Mouse (Mus musculus): ENCODE measurements around the gene Ptpra.
"Not testable (repeated sequence)": the region's sequence is repeated elsewhere in the genome, so short reads cannot be mapped to it uniquely, and the experiment has no call there.

The Ptpra gene

GRCm38 (mm10) chr2:130563212-130564055, 113.4 kb downstream of the Ptpra start, which contains the start of gene Mrps26:
TSS of gene Mrps26 (plus strand) at chr2:130563742.
- POLR2A ChIA-PET = interaction anchor here in 3 of 4 experiments (0.6 to 3.3 kb wide), 68 partner anchors 9 to 646 kb away, joined by 3 to 24 read pairs (median 4); partner anchors contain the start of genes Pced1a (in 3 of the 3), Vps16 (in 3 of the 3), Ddrgk1 (in 2 of the 3) and Slc4a11 (in 2 of the 3)
- CTCF ChIA-PET = interaction anchor here (0.6 to 1.9 kb wide), 39 partner anchors 12 to 647 kb away, joined by 3 to 12 read pairs (median 3); partner anchors contain the start of genes Ddrgk1 (in 1 of the 4), Fastkd5 (in 1 of the 4), Itpa (in 1 of the 4) and Pced1a (in 1 of the 4)

DNA sequence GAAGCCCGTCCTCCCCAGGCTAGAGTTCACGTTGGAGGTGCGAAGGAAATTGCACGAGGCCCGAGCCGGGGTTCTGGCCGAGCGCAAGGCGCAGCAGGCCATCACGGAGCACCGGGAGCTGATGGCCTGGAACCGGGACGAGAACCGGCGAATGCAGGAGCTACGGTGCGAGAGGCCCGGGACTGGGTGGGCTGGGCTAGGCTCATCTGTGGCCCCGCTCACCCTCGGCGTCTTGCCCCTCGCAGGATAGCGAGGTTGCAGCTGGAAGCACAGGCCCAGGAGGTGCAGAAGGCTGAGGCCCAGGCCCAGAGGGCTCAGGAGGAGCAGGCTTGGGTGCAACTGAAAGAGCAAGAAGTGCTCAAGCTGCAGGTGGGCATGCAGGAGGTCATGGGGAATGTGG, 114.0 kb downstream of the Ptpra start:
- ChIA-PET CTCF (interaction anchor here in 3 of 4 experiments (0.6 to 1.9 kb wide), 28 partner anchors 11 to 646 kb away, joined by 3 to 10 read pairs (median 4); partner anchors contain the start of genes Ddrgk1 (in 1 of the 3), Fastkd5 (in 1 of the 3), Itpa (in 1 of the 3) and Pced1a (in 1 of the 3)), POLR2A (interaction anchor here in 3 of 4 experiments (0.6 to 3.3 kb wide), 47 partner anchors 8 to 596 kb away, joined by 3 to 24 read pairs (median 4); partner anchors contain the start of genes Pced1a (in 3 of the 3), Vps16 (in 3 of the 3), Ddrgk1 (in 2 of the 3) and Slc4a11 (in 2 of the 3))

DNA sequence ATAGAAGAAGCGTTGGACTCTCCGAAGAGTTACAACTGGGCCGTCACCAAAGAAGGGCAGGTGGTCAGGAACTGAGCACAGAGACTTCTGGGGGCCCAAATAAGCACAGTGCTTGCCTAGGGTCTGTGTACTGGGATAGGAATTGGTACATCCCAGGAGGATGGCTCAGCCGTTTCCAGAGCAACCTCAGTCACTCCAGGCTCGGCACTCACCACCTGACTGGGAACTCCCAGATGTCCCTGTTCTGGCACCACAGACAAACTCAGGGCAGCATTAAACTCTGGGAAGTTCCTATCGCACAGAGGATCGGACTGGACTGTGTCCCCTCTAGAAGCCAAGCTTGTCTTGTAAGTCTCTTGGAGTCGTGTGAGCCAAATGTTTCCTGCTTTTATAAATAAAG, 114.9 kb downstream of the Ptpra start:
- ChIA-PET CTCF (no interaction called here), POLR2A (interaction anchor here in 2 of 4 experiments (0.7 to 3.3 kb wide), 3 partner anchors 15 to 299 kb away, joined by 3 to 16 read pairs (median 3); no protein-coding TSS in a partner anchor)

DNA sequence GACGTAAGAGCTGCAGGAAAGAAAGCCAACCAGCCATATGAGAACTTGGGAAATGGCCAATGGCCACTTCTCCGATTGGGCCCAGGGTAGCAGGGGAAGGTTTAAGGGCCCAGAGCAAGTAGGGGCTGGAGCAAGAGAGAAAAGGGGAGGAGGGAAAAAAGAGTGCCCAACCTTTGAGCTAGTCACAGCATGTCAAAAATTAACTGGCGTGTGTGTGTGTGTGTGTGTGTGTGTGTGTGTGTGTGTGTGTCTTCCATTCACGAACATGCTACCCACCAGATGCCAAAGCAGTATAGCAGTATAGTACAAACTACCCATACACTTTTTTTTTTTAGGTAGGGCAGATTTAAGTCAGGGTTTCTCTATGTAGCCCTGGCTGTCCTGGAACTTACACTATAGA, 118.8 kb downstream of the Ptpra start:
- ChIA-PET CTCF (no interaction called here), POLR2A (interaction anchor here in 2 of 4 experiments (0.6 to 1.3 kb wide), 2 partner anchors 11 to 175 kb away, joined by 3 to 4 read pairs; no protein-coding TSS in a partner anchor)

DNA sequence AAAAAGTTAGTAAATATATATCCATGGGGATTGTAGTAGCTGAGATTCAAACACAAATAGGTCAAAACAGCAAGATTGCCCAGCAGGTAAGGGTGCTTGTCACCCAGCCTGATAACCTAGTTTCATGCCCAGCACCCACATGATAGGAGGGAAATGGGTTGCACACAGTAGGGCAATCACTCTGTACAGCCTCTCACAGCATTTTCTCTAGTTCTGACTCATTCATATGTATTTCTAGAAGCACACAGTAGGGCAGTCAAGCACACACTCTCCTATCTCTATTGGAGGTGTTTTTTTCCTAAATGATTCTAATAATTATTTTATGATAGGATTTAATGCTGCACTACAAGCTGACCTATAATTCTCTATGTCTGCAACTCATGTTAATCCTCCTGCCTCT, 119.8 kb downstream of the Ptpra start:
- ChIA-PET CTCF (no interaction called here), POLR2A (interaction anchor here in 2 of 4 experiments (0.7 to 1.3 kb wide), 2 partner anchors 10 to 131 kb away, joined by 3 read pairs; no protein-coding TSS in a partner anchor)

DNA sequence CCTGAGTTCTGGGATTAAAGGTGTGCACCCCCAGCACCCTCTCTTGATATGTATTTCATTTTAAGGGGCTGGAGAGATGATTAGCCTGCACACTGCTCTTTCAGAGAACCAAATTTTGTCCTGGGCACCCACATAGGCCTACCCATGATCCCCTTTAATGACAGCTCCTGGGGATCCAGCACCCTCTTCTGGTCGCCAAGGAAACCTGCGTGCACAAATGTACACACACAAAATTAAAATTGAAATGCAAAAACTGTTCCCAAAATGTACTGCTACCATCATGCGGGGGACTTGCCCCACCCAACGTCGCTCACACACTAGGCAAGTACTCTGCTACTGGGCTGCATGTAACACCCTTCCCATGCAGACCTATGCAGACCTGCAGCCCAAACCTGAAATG, 124.9 kb downstream of the Ptpra start:
- POLR2A ChIA-PET = interaction anchor here in 2 of 4 experiments (0.6 to 1.0 kb wide), 2 partner anchors 89 to 526 kb away, joined by 3 to 4 read pairs; partner anchors contain the start of gene Ddrgk1 (in 1 of the 2)
- CTCF ChIA-PET = interaction anchor here in 1 of 4 experiments (1.0 to 1.2 kb wide), 2 partner anchors 11 to 12 kb away, joined by 3 read pairs; partner anchors contain the start of gene Mrps26

DNA sequence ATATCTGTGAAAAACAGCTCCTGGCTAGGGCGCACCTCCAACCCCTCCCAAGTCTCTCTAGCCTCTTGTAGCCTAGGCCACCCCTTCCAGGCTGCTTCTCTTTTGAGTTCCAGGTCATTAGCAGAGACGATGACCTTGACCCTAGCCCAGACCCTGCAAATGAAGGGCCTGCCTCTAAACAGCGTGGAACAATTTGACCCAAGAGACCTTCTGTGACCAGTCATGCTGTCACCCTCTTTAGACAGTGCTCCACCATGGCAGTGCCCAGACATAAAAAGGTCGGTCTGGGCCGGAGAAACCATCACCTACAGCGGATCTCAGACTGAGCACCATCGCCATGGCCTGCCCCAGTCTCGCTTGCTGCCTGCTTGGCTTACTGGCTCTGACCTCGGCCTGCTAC, 125.8 kb downstream of the Ptpra start, which contains the start of gene Oxt:
TSS of gene Oxt (plus strand) at position 301 of the 400 bp plus-strand sequence.
- CTCF ChIA-PET = interaction anchor here in 1 of 4 experiments (1.1 kb wide), 1 partner anchor 21 kb away, joined by 3 read pairs; no protein-coding TSS in a partner anchor
- POLR2A ChIA-PET = interaction anchor here in 1 of 4 experiments (0.9 to 1.0 kb wide), 3 partner anchors 8 to 88 kb away, joined by 3 read pairs; partner anchors contain the start of genes Ddrgk1 and Mrps26

DNA sequence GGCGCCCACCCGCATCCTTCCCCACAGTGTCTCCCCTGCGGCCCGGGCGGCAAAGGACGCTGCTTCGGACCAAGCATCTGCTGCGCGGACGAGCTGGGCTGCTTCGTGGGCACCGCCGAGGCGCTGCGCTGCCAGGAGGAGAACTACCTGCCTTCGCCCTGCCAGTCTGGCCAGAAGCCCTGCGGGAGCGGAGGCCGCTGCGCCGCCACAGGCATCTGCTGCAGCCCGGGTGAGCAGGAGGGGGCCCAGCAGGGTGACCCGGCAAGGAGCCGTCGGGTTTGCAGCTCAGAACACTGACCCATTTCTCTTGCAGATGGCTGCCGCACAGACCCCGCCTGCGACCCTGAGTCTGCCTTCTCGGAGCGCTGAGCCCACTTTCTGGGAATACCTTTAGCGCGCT, 126.5 kb downstream of the Ptpra start:
- POLR2A ChIA-PET = interaction anchor here in 1 of 4 experiments (1.0 to 1.5 kb wide), 2 partner anchors 8 to 21 kb away, joined by 3 read pairs; no protein-coding TSS in a partner anchor
- CTCF ChIA-PET = not testable (repeated sequence)

DNA sequence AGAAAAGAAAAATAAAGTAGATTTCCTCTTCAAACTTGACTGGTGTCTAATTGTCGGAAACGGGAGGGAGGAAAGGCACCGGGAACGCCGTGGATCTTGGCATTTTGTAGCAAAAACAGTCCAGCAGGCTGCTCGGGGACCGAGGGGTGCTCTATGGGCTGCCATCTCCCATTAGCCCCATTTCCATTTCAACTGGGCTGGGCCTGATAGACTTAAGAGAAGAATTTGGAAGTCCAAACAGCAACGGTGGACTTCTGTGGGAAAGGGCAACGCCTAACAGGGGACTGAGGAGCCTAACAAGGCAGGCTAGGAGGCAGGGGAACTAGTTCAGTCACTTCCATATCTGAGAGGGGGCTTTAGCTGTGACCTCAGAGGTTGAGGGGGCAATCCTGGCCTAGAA, 126.9 kb downstream of the Ptpra start:
- POLR2A ChIA-PET = interaction anchor here in 3 of 4 experiments (0.6 to 1.5 kb wide), 7 partner anchors 9 to 316 kb away, joined by 3 to 9 read pairs (median 5); partner anchors contain the start of genes Mrps26 (in 2 of the 3) and Ddrgk1 (in 1 of the 3)
- CTCF ChIA-PET = interaction anchor here in 2 of 4 experiments (0.6 to 0.9 kb wide), 2 partner anchors 165 to 190 kb away, joined by 3 to 6 read pairs; no protein-coding TSS in a partner anchor

- CTCF ChIA-PET = interaction anchor here in 2 of 4 experiments (0.6 to 0.9 kb wide), 3 partner anchors 14 to 190 kb away, joined by 3 to 6 read pairs (median 6); partner anchors contain the start of gene Mrps26 (in 1 of the 2)
- POLR2A ChIA-PET = interaction anchor here in 3 of 4 experiments (0.6 to 1.5 kb wide), 8 partner anchors 8 to 1183 kb away, joined by 3 to 9 read pairs (median 5); partner anchors contain the start of genes Mrps26 (in 2 of the 3) and Ddrgk1 (in 1 of the 3)
Observed at GRCm38 (mm10) chr2:130577632-130578031, 127.6 kb downstream of the Ptpra start.

- ChIA-PET POLR2A (interaction anchor here in 3 of 4 experiments (0.7 to 1.4 kb wide), 6 partner anchors 14 to 1183 kb away, joined by 3 to 6 read pairs (median 5); partner anchors contain the start of genes Mrps26 (in 2 of the 3) and Ddrgk1 (in 1 of the 3)), CTCF (interaction anchor here in 1 of 4 experiments (0.9 kb wide), 1 partner anchor 15 kb away, joined by 6 read pairs; the partner anchor contains the start of gene Mrps26)
Observed at GRCm38 (mm10) chr2:130578148-130578547, 128.1 kb downstream of the Ptpra start.

DNA sequence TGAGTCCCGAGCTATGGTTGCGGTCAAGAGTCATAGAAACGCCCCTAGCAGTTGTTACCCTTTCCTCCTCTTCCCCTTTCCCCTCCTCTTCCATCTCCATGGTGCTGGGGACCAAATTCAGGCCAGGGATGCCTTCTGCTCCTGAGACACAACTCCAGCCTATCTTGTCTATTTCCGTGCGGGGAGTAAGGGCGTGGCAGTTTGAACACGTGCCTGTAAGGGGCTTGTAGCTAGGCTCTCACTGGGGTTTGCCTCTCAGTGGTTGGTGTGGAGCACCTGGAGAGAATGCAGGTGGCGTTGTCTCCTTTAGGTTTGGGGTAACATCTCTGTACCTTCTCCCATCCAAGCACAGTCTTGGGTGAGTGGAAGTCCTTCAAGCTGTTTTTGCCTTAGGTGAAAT, 129.7 kb downstream of the Ptpra start:
- POLR2A ChIA-PET = interaction anchor here in 2 of 4 experiments (0.8 to 3.0 kb wide), 9 partner anchors 10 to 84 kb away, joined by 3 to 16 read pairs (median 4); partner anchors contain the start of genes Mrps26 (in 2 of the 2) and Ddrgk1 (in 1 of the 2)
- CTCF ChIA-PET = interaction anchor here in 2 of 4 experiments (1.0 to 2.4 kb wide), 4 partner anchors 16 to 22 kb away, joined by 3 to 8 read pairs (median 7); partner anchors contain the start of gene Mrps26 (in 1 of the 2)

- ChIA-PET POLR2A (interaction anchor here in 3 of 4 experiments (0.7 to 3.0 kb wide), 7 partner anchors 17 to 117 kb away, joined by 3 to 16 read pairs (median 4); partner anchors contain the start of genes Ddrgk1 (in 2 of the 3), Mrps26 (in 2 of the 3), Itpa (in 1 of the 3) and Slc4a11 (in 1 of the 3)), CTCF (interaction anchor here in 2 of 4 experiments (1.2 to 2.4 kb wide), 4 partner anchors 16 to 139 kb away, joined by 3 to 8 read pairs (median 7); partner anchors contain the start of gene Mrps26 (in 1 of the 2))
Observed at GRCm38 (mm10) chr2:130581201-130581600, 131.1 kb downstream of the Ptpra start.

GRCm38 (mm10) chr2:130582552-130582951, 132.5 kb downstream of the Ptpra start, which contains the start of gene Avp:
TSS of gene Avp (minus strand) at chr2:130582554.
- CTCF ChIA-PET = interaction anchor here in 2 of 4 experiments (1.2 to 2.0 kb wide), 2 partner anchors 15 to 230 kb away, joined by 4 to 6 read pairs; no protein-coding TSS in a partner anchor
- POLR2A ChIA-PET = interaction anchor here in 1 of 4 experiments (0.8 to 1.2 kb wide), 2 partner anchors 82 to 309 kb away, joined by 3 read pairs; partner anchors contain the start of gene Ddrgk1

GRCm38 (mm10) chr2:130583902-130584560, 134.0 kb downstream of the Ptpra start:
- CTCF ChIA-PET = interaction anchor here (0.5 to 2.0 kb wide), 8 partner anchors 13 to 1338 kb away, joined by 3 to 7 read pairs (median 4); partner anchors contain the start of gene Mrps26 (in 2 of the 4)

DNA sequence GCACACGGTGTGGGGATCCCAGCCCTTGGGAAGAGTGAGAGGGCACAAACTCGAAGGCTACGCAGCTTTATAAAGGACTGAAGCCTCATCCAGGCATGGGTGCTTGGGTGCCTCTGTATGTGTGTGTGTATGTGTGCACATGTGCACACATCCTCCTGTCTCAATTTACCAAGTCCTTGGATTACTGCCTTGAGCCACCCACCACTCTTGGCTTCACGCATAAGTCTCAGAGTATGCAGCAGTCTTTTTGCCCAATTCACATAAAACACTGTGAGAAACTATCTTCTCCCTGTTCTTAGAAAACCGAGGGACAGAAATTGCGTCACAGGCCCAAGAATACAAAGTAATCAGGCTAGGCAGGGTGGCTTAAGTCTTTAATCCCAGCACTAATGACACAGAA, 135.9 kb downstream of the Ptpra start:
- ChIA-PET CTCF (interaction anchor here in 1 of 4 experiments (0.9 kb wide), 1 partner anchor 12 kb away, joined by 3 read pairs; no protein-coding TSS in a partner anchor), POLR2A (interaction anchor here in 1 of 4 experiments (0.6 kb wide), 1 partner anchor 9 kb away, joined by 9 read pairs; no protein-coding TSS in a partner anchor)

More at GRCm38 (mm10) chr2:130583902-130584560, 134.0 kb downstream of the Ptpra start:
- POLR2A ChIA-PET = interaction anchor here in 3 of 4 experiments (0.6 to 2.2 kb wide), 7 partner anchors 8 to 452 kb away, joined by 3 to 8 read pairs (median 3); partner anchors contain the start of genes Mrps26 (in 2 of the 3), Oxt (in 1 of the 3) and Snrpb (in 1 of the 3)
